Mouse (Mus musculus) intestine, postnatal 0 days (tissue): ENCODE measurements around the gene Iqgap3. TPM values are rescaled to one million over a fixed set of nuclear protein-coding genes. Genes with fewer than 3 reads are reported as not detected.

Source experiments
- ATAC-seq: fragments of 200-750 bp; cut with Nextera tagmentation; 2 replicates; pipeline ENCODE4 v1.8.0; 2017; ENCODE audit warnings: mild to moderate bottlenecking, moderate TSS enrichment, moderate library complexity
- H3K27ac ChIP-seq: fragments of 300-500 bp; sonication (generic); 2 replicates; pipeline ENCODE4 v1.5.1; 2014; ENCODE audit warnings: mild to moderate bottlenecking, low read depth, low read length, moderate library complexity
- H3K27me3 ChIP-seq: fragments of 300-500 bp; sonication (generic); replicated peaks from 2 replicates; pipeline ENCODE4 v1.6.1; 2014; ENCODE audit warnings: low read length, mixed read lengths; ENCODE audit not compliant: control insufficient read depth, insufficient read depth
- H3K36me3 ChIP-seq: fragments of 300-500 bp; sonication (generic); 2 replicates; pipeline ENCODE4 v1.6.1; 2014; ENCODE audit warnings: mild to moderate bottlenecking, moderate library complexity; ENCODE audit not compliant: control insufficient read depth, insufficient read depth
- H3K4me1 ChIP-seq: fragments of 300-500 bp; sonication (generic); replicated peaks from 2 replicates; pipeline ENCODE4 v1.6.1; 2014; ENCODE audit warnings: antibody characterized with exemption, low read length, mixed read lengths; ENCODE audit not compliant: control insufficient read depth, insufficient read depth
- H3K4me2 ChIP-seq: fragments of 300-500 bp; sonication (generic); replicated peaks from 2 replicates; pipeline ENCODE4 v1.6.1; 2014; ENCODE audit warnings: low read depth, mild to moderate bottlenecking, moderate library complexity
- H3K4me3 ChIP-seq: fragments of 300-500 bp; sonication (generic); 2 replicates; pipeline ENCODE4 v1.5.1; 2014; ENCODE audit warnings: low read depth, low read length
- H3K9ac ChIP-seq: fragments of 300-500 bp; sonication (generic); 2 replicates; pipeline ENCODE4 v1.6.1; 2014; ENCODE audit warnings: mild to moderate bottlenecking, low read depth, low read length
- H3K9me3 ChIP-seq: fragments of 300-500 bp; sonication (generic); 2 replicates; pipeline ENCODE4 v1.6.1; 2016; ENCODE audit warnings: mixed run types; ENCODE audit not compliant: control insufficient read depth
- CTCF ChIP-seq: sonication (generic); IDR thresholded peaks from 2 replicates; pipeline ENCODE4 v1.5.1; 2016; ENCODE audit warnings: low read depth, mild to moderate bottlenecking, control low read depth, antibody characterized with exemption, moderate library complexity
- WGBS: fragments of 180-500 bp; shearing (Covaris S2); extraction: QIAGEN DNeasy Blood & Tissue Kit; methylation state at CpG from one replicate; pipeline ENCODE4 v1.1.7; 2014; 5-methylcytosine and 5-hydroxymethylcytosine counted together
- polyA plus RNA-seq: library from polyadenylated mRNA; unstranded; fragments of >200 nt; fragmentation: Nextera tagmentation; extraction: Ambion mirVana; gene quantifications from 2 replicates; pipeline ENCODE4 v1.2.1, GENCODE M21; 2015

The Iqgap3 gene
- polyA plus RNA-seq, 1 experiment from 2014 or later, result 4.3 TPM

DNA sequence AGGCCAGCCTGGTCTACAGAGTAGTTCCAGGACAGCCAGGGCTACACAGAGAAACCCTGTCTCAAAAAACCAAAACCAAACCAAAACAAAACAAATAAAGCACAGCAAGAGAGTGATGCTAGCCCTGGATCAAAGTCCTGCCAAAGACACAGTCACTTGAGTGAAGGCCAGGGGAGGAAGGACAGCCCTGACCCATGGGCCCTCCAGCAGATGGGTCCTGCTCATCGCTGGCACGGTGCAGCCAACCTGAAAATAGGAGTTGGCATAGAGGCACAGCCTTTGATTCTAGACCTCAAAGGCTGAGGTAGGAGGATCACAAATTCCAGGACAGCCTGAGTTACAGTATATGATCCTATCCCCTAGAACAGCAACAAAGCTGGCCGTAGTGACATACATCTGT is 49.3 kb downstream of the Iqgap3 start:
- 94% methylated on average over 3 of the region's 3 CpGs for WGBS

GRCm38 (mm10) chr3:88132492-88132891 is 50.7 kb downstream of the Iqgap3 start:
- 40% methylated on average over 2 of the region's 2 CpGs for WGBS
- peak; percentile 57 for ATAC-seq
- TF ChIP-seq CTCF, result no peak
- no peaks in the 10 kb centered on the region for H3K36me3 ChIP-seq
- peaks cover 3% of the 10 kb centered on the region for H3K4me1 ChIP-seq
- H3K4me3 ChIP-seq, result no peak overlapping the region
- no peak overlapping the region for H3K4me2 ChIP-seq
- H3K9me3 ChIP-seq, result no peaks in the 10 kb centered on the region
- H3K27ac ChIP-seq, result peak overlapping the region; percentile 36; the same call in 1 of the 2 replicates
- H3K9ac ChIP-seq, result no peak overlapping the region
- no peaks in the 10 kb centered on the region for H3K27me3 ChIP-seq

More for the DNA sequence above, 49.3 kb downstream of the Iqgap3 start:
- no peak for TF ChIP-seq CTCF
- Histone ChIP-seq H3K9ac (no peak overlapping the region), H3K27ac (no peak overlapping the region), H3K4me1 (peaks cover 3% of the 10 kb centered on the region), H3K4me3 (no peak overlapping the region), H3K9me3 (no peaks in the 10 kb centered on the region), H3K4me2 (no peak overlapping the region), H3K27me3 (no peaks in the 10 kb centered on the region), H3K36me3 (no peaks in the 10 kb centered on the region)
- no peak for ATAC-seq

DNA sequence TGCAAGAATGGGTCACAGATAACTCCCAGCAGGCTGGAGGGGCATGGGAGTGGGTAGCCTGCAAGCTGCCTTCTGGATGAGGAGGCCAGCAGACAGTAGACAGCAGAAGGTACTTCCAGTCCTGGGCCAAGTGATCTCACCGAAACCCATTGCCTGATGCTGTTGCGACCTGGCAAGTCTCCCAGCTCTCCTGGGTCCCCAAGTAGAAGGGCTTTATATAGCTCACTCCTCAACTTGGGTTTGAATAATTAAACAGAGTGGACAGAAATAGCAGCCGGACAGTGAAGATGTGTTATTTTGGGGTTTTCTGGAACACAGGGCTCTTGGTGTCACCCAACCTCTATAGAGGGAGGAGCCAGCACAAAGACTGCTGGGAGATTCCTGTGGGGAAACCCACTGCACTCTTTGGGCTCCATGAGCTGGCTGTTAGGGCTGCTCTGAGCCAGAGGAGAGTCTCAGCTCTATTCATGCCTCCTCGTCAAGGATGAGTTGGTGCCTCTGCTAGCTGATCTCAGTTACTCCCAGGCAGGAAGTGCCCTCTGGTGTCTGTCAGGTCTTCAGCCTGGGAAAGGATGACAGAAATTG is 51.5 kb downstream of the Iqgap3 start:
- H3K9me3 ChIP-seq, result no peaks in the 10 kb centered on the region
- peak overlapping the region; percentile 54; the same call in 1 of the 2 replicates for H3K27ac ChIP-seq
- H3K36me3 ChIP-seq, result no peaks in the 10 kb centered on the region
- no peak overlapping the region for H3K4me3 ChIP-seq
- no peaks in the 10 kb centered on the region for H3K27me3 ChIP-seq
- H3K4me2 ChIP-seq, result 0 out of 2 replicates have a peak overlapping the region, but pooled peaks have one; percentile 2
- peak; percentile 29; the same call in 1 of the 2 replicates for TF ChIP-seq CTCF
- ATAC-seq, result no peak
- H3K9ac ChIP-seq, result no peak overlapping the region
- WGBS, result 39% methylated on average over 4 of the region's 4 CpGs
- peaks cover 3% of the 10 kb centered on the region for H3K4me1 ChIP-seq

- H3K4me3 ChIP-seq, result no peak overlapping the region
- no peak overlapping the region for H3K27ac ChIP-seq
- H3K4me1 ChIP-seq, result peaks cover 17% of the 10 kb centered on the region
- ATAC-seq, result 0 out of 2 replicates have a peak, but pooled peaks have one; percentile 6
- no peaks in the 10 kb centered on the region for H3K27me3 ChIP-seq
- H3K4me2 ChIP-seq, result no peak overlapping the region
- no peak overlapping the region for H3K9ac ChIP-seq
- no peaks in the 10 kb centered on the region for H3K9me3 ChIP-seq
- no peaks in the 10 kb centered on the region for H3K36me3 ChIP-seq
- 0 out of 2 replicates have a peak, but pooled peaks have one; percentile 1 for TF ChIP-seq CTCF
- WGBS, result 59% methylated on average over 9 of the region's 9 CpGs
These were observed 54.6 kb downstream of the Iqgap3 start for GRCm38 (mm10) chr3:88136346-88136745.

- H3K4me2 ChIP-seq, result no peak overlapping the region; the same call in 1 of the 2 replicates
- H3K4me1 ChIP-seq, result peaks cover 17% of the 10 kb centered on the region
- no peak overlapping the region for H3K4me3 ChIP-seq
- TF ChIP-seq CTCF, result no peak
- H3K27me3 ChIP-seq, result no peaks in the 10 kb centered on the region
- H3K9me3 ChIP-seq, result no peaks in the 10 kb centered on the region
- no peak overlapping the region for H3K9ac ChIP-seq
- no peaks in the 10 kb centered on the region for H3K36me3 ChIP-seq
- 72% methylated on average over 4 of the region's 4 CpGs for WGBS
- peak overlapping the region; percentile 28; the same call in 1 of the 2 replicates for H3K27ac ChIP-seq
- ATAC-seq, result no peak
These were observed 55.2 kb downstream of the Iqgap3 start for GRCm38 (mm10) chr3:88136945-88137494.

GRCm38 (mm10) chr3:88137821-88138220 is 56.0 kb downstream of the Iqgap3 start:
- H3K27me3 ChIP-seq, result no peaks in the 10 kb centered on the region
- peak overlapping the region; percentile 54 for H3K4me3 ChIP-seq
- H3K4me2 ChIP-seq, result peak overlapping the region; percentile 85
- TF ChIP-seq CTCF, result no peak
- WGBS, result 13% methylated on average over 3 of the region's 3 CpGs
- H3K27ac ChIP-seq, result peak overlapping the region; percentile 100
- H3K9ac ChIP-seq, result 0 out of 2 replicates have a peak overlapping the region, but pooled peaks have one; percentile 73
- H3K9me3 ChIP-seq, result no peaks in the 10 kb centered on the region
- no peak for ATAC-seq
- H3K4me1 ChIP-seq, result peaks cover 17% of the 10 kb centered on the region
- no peaks in the 10 kb centered on the region for H3K36me3 ChIP-seq
